Mouse (Mus musculus): ENCODE data around the gene Ergic2. TPM values are rescaled to one million over a fixed set of nuclear protein-coding genes. Genes with fewer than 3 reads are reported as not detected.

Ergic2 gene
- 168 and 184 TPM in 2 replicates for polyA plus RNA-seq (2016; fragmentation: Nextera tagmentation; extraction: Ambion mirVana)

GRCm38 (mm10) chr6:148211897-148212680 lies at the start of gene Ergic2:
Ergic2 (minus strand) TSS chr6:148212374.
- Histone ChIP-seq H3K36me3 (no peaks in the 10 kb centered on the region), H3K27ac (peak within 1 kb of the TSS; percentile 98), H3K27me3 (ENCODE audit: insufficient read depth, poor library complexity, severe bottlenecking) (no peaks in the 10 kb centered on the region), H3K9me3 (no peaks in the 10 kb centered on the region), H3K4me1 (replicated peaks) (peaks cover 18% of the 10 kb centered on the region), H3K4me3 (peak within 1 kb of the TSS; percentile 96)
- under 1% methylated on average over 61 of the region's 61 CpGs for WGBS
- DNase-seq (ENCODE audit: low spot score) = peak; percentile 97

GRCm38 (mm10) chr6:148260729-148261101 lies 48.5 kb upstream of the Ergic2 start:
- peak overlapping the region; percentile 77 for H3K27ac ChIP-seq
- H3K9me3 ChIP-seq = no peaks in the 10 kb centered on the region
- H3K36me3 ChIP-seq = no peaks in the 10 kb centered on the region
- no peaks in the 10 kb centered on the region for H3K27me3 ChIP-seq (ENCODE audit: insufficient read depth, poor library complexity, severe bottlenecking)
- no peak for DNase-seq (ENCODE audit: low spot score)
- H3K4me3 ChIP-seq = no peak overlapping the region
- 80% methylated on average over 6 of the region's 6 CpGs for WGBS
- H3K4me1 ChIP-seq (replicated peaks) = peaks cover 29% of the 10 kb centered on the region

GRCm38 (mm10) chr6:148259979-148260728 lies 48.0 kb upstream of the Ergic2 start:
- Histone ChIP-seq H3K9me3 (no peaks in the 10 kb centered on the region), H3K4me3 (no peak overlapping the region), H3K27me3 (ENCODE audit: insufficient read depth, poor library complexity, severe bottlenecking) (no peaks in the 10 kb centered on the region), H3K4me1 (replicated peaks) (peaks cover 33% of the 10 kb centered on the region), H3K36me3 (no peaks in the 10 kb centered on the region), H3K27ac (peak overlapping the region; percentile 77)
- DNase-seq (ENCODE audit: low spot score) = peak; percentile 73
- WGBS = 45% methylated on average over 4 of the region's 4 CpGs

- peaks cover 38% of the 10 kb centered on the region for H3K4me1 ChIP-seq (replicated peaks)
- peak overlapping the region; percentile 59 for H3K27ac ChIP-seq
- H3K27me3 ChIP-seq (ENCODE audit: insufficient read depth, poor library complexity, severe bottlenecking) = no peaks in the 10 kb centered on the region
- H3K4me3 ChIP-seq = no peak overlapping the region
- no peaks in the 10 kb centered on the region for H3K36me3 ChIP-seq
- 64% methylated on average over 8 of the region's 8 CpGs for WGBS
- DNase-seq (ENCODE audit: low spot score) = no peak
- no peaks in the 10 kb centered on the region for H3K9me3 ChIP-seq
Observed at GRCm38 (mm10) chr6:148259074-148259473, 46.9 kb upstream of the Ergic2 start.

DNA sequence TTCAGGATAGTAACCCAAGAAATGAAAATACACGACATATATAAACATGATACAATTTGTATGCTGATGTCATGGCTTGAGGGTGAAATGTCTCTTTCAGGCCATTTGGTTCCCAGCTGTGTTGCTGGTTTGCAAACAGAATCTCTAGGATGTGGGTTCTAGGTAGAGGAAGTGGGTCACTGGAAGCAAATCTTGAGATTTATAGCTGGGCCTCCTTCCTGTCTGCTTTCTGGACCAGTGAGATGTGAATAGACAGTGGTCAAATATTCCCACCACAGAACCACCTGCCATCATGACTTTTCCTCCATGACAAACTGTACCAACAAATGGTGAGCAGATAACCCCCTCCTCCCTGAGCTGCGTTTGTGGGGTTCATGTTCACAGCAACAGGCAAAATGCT lies 45.6 kb upstream of the Ergic2 start:
- Histone ChIP-seq H3K4me1 (replicated peaks) (peaks cover 46% of the 10 kb centered on the region), H3K27ac (no peak overlapping the region), H3K4me3 (no peak overlapping the region), H3K36me3 (no peaks in the 10 kb centered on the region), H3K9me3 (no peaks in the 10 kb centered on the region), H3K27me3 (ENCODE audit: insufficient read depth, poor library complexity, severe bottlenecking) (no peaks in the 10 kb centered on the region)
- no peak for DNase-seq (ENCODE audit: low spot score)
- 94% methylated on average over 2 of the region's 2 CpGs for WGBS

DNA sequence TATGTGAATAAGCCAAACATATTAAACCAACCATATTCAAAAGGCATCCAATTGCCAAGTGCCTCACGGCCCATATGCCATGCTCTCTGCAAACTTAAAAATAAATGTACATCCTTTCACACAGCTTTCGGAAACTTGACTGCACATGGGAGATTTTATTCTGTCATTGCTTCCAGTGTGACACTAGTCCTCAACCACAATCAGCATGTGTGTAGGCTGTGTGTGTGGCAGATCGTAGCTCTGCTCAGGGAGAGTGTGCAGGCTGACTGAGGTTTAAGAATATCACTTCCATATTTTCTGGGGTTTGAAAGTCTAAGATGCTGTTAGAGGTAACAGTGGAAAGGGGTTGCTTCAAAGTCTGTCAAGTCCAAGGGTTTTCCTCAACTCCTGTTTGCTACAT lies 43.9 kb upstream of the Ergic2 start:
- H3K9me3 ChIP-seq = no peaks in the 10 kb centered on the region
- H3K4me3 ChIP-seq = no peak overlapping the region
- H3K27me3 ChIP-seq (ENCODE audit: insufficient read depth, poor library complexity, severe bottlenecking) = no peaks in the 10 kb centered on the region
- no peak for DNase-seq (ENCODE audit: low spot score)
- H3K27ac ChIP-seq = no peak overlapping the region
- H3K4me1 ChIP-seq (replicated peaks) = peaks cover 57% of the 10 kb centered on the region
- WGBS = 89% methylated on average over 3 of the region's 3 CpGs
- H3K36me3 ChIP-seq = no peaks in the 10 kb centered on the region

DNA sequence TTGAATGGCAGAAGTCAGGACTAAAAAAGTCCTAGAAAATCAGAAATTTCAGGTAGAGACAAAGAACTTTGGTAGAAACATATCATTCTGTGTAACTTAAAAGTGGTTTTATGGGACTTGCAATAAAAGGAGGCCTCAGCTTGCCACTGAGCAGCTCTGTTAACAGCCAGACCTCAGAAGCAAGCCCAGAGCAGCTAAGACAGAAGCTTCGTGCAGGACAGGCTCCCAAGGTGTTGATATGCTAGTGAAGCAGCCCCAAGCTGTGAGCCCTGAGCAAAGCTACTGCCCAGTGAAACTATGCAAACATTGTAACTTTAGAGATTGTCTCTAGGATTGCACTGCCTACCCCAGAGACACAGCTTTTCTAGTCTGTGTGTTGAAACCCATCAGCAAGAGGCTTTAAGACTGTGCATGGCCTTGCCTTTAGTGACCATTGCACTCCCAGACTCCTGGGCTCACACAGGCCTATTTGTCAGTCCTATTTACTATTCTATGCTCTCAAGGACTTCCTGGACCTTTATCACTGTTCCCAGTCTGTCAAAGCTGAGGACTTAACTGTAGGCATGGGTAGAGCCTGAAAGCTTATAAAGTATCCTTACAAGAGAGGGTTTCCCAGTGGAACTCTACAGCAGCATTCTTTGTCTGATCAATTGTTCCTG lies 43.4 kb upstream of the Ergic2 start:
- Histone ChIP-seq H3K27me3 (ENCODE audit: insufficient read depth, poor library complexity, severe bottlenecking) (no peaks in the 10 kb centered on the region), H3K4me1 (replicated peaks) (peaks cover 52% of the 10 kb centered on the region), H3K36me3 (no peaks in the 10 kb centered on the region), H3K4me3 (no peak overlapping the region), H3K27ac (no peak overlapping the region), H3K9me3 (no peaks in the 10 kb centered on the region)
- no peak for DNase-seq (ENCODE audit: low spot score)
- 49% methylated on average over 1 of the region's 1 CpGs for WGBS

- Histone ChIP-seq H3K27me3 (ENCODE audit: insufficient read depth, poor library complexity, severe bottlenecking) (no peaks in the 10 kb centered on the region; the same call in 1 of the 2 replicates), H3K36me3 (no peaks in the 10 kb centered on the region), H3K9me3 (no peaks in the 10 kb centered on the region), H3K4me3 (no peak overlapping the region), H3K27ac (no peak overlapping the region), H3K4me1 (replicated peaks) (peaks cover 20% of the 10 kb centered on the region)
- 81% methylated on average over 3 of the region's 3 CpGs for WGBS
- DNase-seq (ENCODE audit: low spot score) = no peak
Observed at GRCm38 (mm10) chr6:148249221-148249620, 37.0 kb upstream of the Ergic2 start.

GRCm38 (mm10) chr6:148248625-148249024 lies 36.5 kb upstream of the Ergic2 start:
- Histone ChIP-seq H3K4me1 (replicated peaks) (peaks cover 20% of the 10 kb centered on the region), H3K9me3 (no peaks in the 10 kb centered on the region), H3K4me3 (no peak overlapping the region), H3K27ac (no peak overlapping the region), H3K27me3 (ENCODE audit: insufficient read depth, poor library complexity, severe bottlenecking) (no peaks in the 10 kb centered on the region; the same call in 1 of the 2 replicates), H3K36me3 (no peaks in the 10 kb centered on the region)
- 72% methylated on average over 2 of the region's 2 CpGs for WGBS
- DNase-seq (ENCODE audit: low spot score) = peak; percentile 29

- 79% methylated on average over 7 of the region's 7 CpGs for WGBS
- DNase-seq (ENCODE audit: low spot score) = no peak
- Histone ChIP-seq H3K4me1 (replicated peaks) (no peaks in the 10 kb centered on the region), H3K9me3 (no peaks in the 10 kb centered on the region), H3K27ac (no peak overlapping the region), H3K36me3 (no peaks in the 10 kb centered on the region), H3K4me3 (no peak overlapping the region), H3K27me3 (ENCODE audit: insufficient read depth, poor library complexity, severe bottlenecking) (no peaks in the 10 kb centered on the region; the same call in 1 of the 2 replicates)
Observed at GRCm38 (mm10) chr6:148246544-148246943, 34.4 kb upstream of the Ergic2 start.

- Histone ChIP-seq H3K4me3 (no peak overlapping the region), H3K9me3 (no peaks in the 10 kb centered on the region), H3K27me3 (ENCODE audit: insufficient read depth, poor library complexity, severe bottlenecking) (no peaks in the 10 kb centered on the region; the same call in 1 of the 2 replicates), H3K27ac (no peak overlapping the region), H3K36me3 (no peaks in the 10 kb centered on the region), H3K4me1 (replicated peaks) (no peaks in the 10 kb centered on the region)
- 76% methylated on average over 1 of the region's 1 CpGs for WGBS
- DNase-seq (ENCODE audit: low spot score) = no peak
Observed at GRCm38 (mm10) chr6:148244836-148245235, 32.7 kb upstream of the Ergic2 start.

GRCm38 (mm10) chr6:148242304-148242703 lies 30.1 kb upstream of the Ergic2 start:
- 65% methylated on average over 3 of the region's 3 CpGs for WGBS
- H3K4me1 ChIP-seq (replicated peaks) = no peaks in the 10 kb centered on the region
- H3K27me3 ChIP-seq (ENCODE audit: insufficient read depth, poor library complexity, severe bottlenecking) = no peaks in the 10 kb centered on the region
- no peaks in the 10 kb centered on the region for H3K36me3 ChIP-seq
- no peak overlapping the region for H3K4me3 ChIP-seq
- no peak for DNase-seq (ENCODE audit: low spot score)
- no peaks in the 10 kb centered on the region for H3K9me3 ChIP-seq
- H3K27ac ChIP-seq = no peak overlapping the region

DNA sequence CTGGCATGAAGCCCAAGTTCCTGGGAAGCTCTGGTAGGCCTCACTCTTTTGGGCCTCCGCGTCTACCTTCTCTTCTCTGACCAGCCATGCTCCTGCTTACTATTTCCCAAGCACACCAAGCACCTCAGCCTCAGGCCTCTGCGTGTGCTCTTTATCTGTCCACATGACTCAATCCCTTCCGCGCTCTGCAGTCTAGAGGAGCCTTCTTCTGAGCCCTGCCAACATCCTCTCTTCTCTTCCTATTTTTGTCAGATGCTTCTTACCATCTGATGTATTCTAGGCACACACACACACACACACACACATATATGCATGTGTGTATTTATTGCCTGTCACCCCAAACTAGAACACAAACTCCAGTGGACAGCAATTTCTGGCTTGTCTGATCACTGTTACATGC lies 29.5 kb upstream of the Ergic2 start:
- Histone ChIP-seq H3K27ac (no peak overlapping the region), H3K4me1 (replicated peaks) (no peaks in the 10 kb centered on the region), H3K9me3 (no peaks in the 10 kb centered on the region), H3K4me3 (no peak overlapping the region), H3K27me3 (ENCODE audit: insufficient read depth, poor library complexity, severe bottlenecking) (no peaks in the 10 kb centered on the region), H3K36me3 (no peaks in the 10 kb centered on the region)
- WGBS = 97% methylated on average over 5 of the region's 5 CpGs
- DNase-seq (ENCODE audit: low spot score) = no peak

Measured in hindbrain, embryonic 10.5 days (tissue).